Mouse (Mus musculus) cerebellum, adult 2 months (tissue): ENCODE measurements around the gene Nfkb1.

Source experiments
- CTCF ChIP-seq: fragments of 200-500 bp; IDR thresholded peaks from 2 replicates; pipeline ENCODE4 v1.5.1; 2011; ENCODE audit warnings: low read depth, mild to moderate bottlenecking, control low read depth, low read length, moderate library complexity, borderline replicate concordance; ENCODE audit not compliant: insufficient read depth
- POLR2A ChIP-seq: fragments of 200-500 bp; IDR thresholded peaks from 2 replicates; pipeline ENCODE4 v1.6.1; 2011; ENCODE audit warnings: low read length, control low read depth, borderline replicate concordance; ENCODE audit not compliant: insufficient read depth

- TF ChIP-seq CTCF = no peak
- no peak for TF ChIP-seq POLR2A
Measured at GRCm38 (mm10) chr3:135606592-135606991, 84.8 kb downstream of the Nfkb1 start.
